In genomic region chr9:110895507-110895906, GRCm38 (mm10) we compare ENCODE assay signal across 18 mouse cellular contexts. TPM values are rescaled to one million over a fixed set of nuclear protein-coding genes. Genes with fewer than 3 reads are reported as not detected.
A peak's percentile ranks its signal among the peaks of the same experiment; 100 is the strongest.
DNase-seq lines count a peak whose midpoint lies in the region; ATAC-seq and TF ChIP-seq lines count a peak whose summit lies in the region.
"Had no signal": no experiment of that assay in that cellular context is flagged by ENCODE, and none has a peak within 500 bp of the region (broad histone marks: within the 10 kb centered on the region; RNA-seq: fewer than 3 reads in every experiment).

No protein-coding gene starts in this region.

- H3K27ac ChIP-seq in forebrain, embryonic 11.5 days (ENCODE audit: low read depth, low read length): no peak overlapping the region
- no peak overlapping the region for H3K27ac ChIP-seq in forebrain, embryonic 13.5 days
- H3K27ac ChIP-seq in lung, postnatal 0 days (ENCODE audit: low read length): no peak overlapping the region
- H3K27ac ChIP-seq in limb, embryonic 10.5 days: peak overlapping the region; percentile 5; the same call in 1 of the 2 replicates
- H3K27ac ChIP-seq: lung, embryonic 15.5 days had no signal

- no peak overlapping the region for H3K4me2 ChIP-seq in forebrain, embryonic 11.5 days (ENCODE audit: low read depth, low read length, severe bottlenecking)
- no peak overlapping the region for H3K4me2 ChIP-seq in forebrain, embryonic 13.5 days
- no peak overlapping the region for H3K4me2 ChIP-seq in lung, postnatal 0 days (replicated peaks; ENCODE audit: low read depth, low read length)

- TF ChIP-seq EP300 in lung, postnatal 0 days (IDR thresholded peaks at IDR 0.05): no peak

- peak; percentile 46 for DNase-seq in forebrain, embryonic 11.5 days (ENCODE audit: low spot score)
- no peak for DNase-seq in lung, postnatal 0 days (ENCODE audit: low spot score)
- no peak for DNase-seq in lung, postnatal 25 days (ENCODE audit: low spot score)
- DNase-seq in limb, embryonic 10.5 days (ENCODE audit: low spot score): no peak
- peak; percentile 87 to 88 for DNase-seq in thymus, postnatal 36 days
- no peak for DNase-seq in left cerebral cortex, postnatal 4 days
- DNase-seq in adrenal gland, postnatal 4 days (ENCODE audit: low spot score in 2 of 2): no peak
- DNase-seq: adrenal gland, adult 2 months; heart, postnatal 36 days; liver; right cerebral cortex, postnatal 25 days had no signal

- 55% methylated on average over 5 of the region's 5 CpGs for WGBS in forebrain, embryonic 11.5 days
- 57% methylated on average over 5 of the region's 5 CpGs for WGBS in forebrain, embryonic 13.5 days
- WGBS in lung, postnatal 0 days: 54% methylated on average over 5 of the region's 5 CpGs
- 50% methylated on average over 5 of the region's 5 CpGs for WGBS in limb, embryonic 10.5 days

- H3K4me1 ChIP-seq in forebrain, embryonic 11.5 days (replicated peaks; ENCODE audit: control insufficient read depth, insufficient read depth, low read length): peaks cover 2% of the 10 kb centered on the region; the same call in 1 of the 2 replicates
- H3K4me1 ChIP-seq in forebrain, embryonic 13.5 days: peaks cover 11% of the 10 kb centered on the region; the same call in 1 of the 2 replicates
- H3K4me1 ChIP-seq in lung, postnatal 0 days (ENCODE audit: insufficient read depth, low read depth, low read length): no peaks in the 10 kb centered on the region; the same call in 1 of the 2 replicates
- H3K4me1 ChIP-seq in limb, embryonic 10.5 days: peaks cover 38% of the 10 kb centered on the region

- intact Hi-C loops in left cerebral cortex, postnatal 4 days (cut with DNase I): no loop called here

- no peak overlapping the region for H3K4me3 ChIP-seq in forebrain, embryonic 11.5 days (ENCODE audit: low read depth, low read length)
- no peak overlapping the region for H3K4me3 ChIP-seq in forebrain, embryonic 13.5 days
- no peak overlapping the region for H3K4me3 ChIP-seq in lung, postnatal 0 days (ENCODE audit: low read depth, low read length)
- no peak overlapping the region for H3K4me3 ChIP-seq in limb, embryonic 10.5 days
- H3K4me3 ChIP-seq: lung, embryonic 15.5 days; megakaryocyte, embryonic 14.5 days had no signal

- no peak overlapping the region for H3K9ac ChIP-seq in forebrain, embryonic 11.5 days (ENCODE audit: low read length)
- no peak overlapping the region for H3K9ac ChIP-seq in forebrain, embryonic 13.5 days
- no peak overlapping the region for H3K9ac ChIP-seq in lung, postnatal 0 days (replicated peaks; ENCODE audit: low read depth)
- H3K9ac ChIP-seq: lung, embryonic 15.5 days had no signal

- no peak for ATAC-seq in forebrain, embryonic 11.5 days (replicated peaks; ENCODE audit: low FRiP score)
- ATAC-seq in forebrain, embryonic 13.5 days: no peak
- no peak for ATAC-seq in lung, postnatal 0 days
- ATAC-seq: inflammation-experienced regulatory T-cells, adult 6 months had no signal

- no peaks in the 10 kb centered on the region for H3K9me3 ChIP-seq in forebrain, embryonic 11.5 days (ENCODE audit: control insufficient read depth, low read length)
- H3K9me3 ChIP-seq in forebrain, embryonic 13.5 days (replicated peaks): no peaks in the 10 kb centered on the region
- H3K9me3 ChIP-seq in lung, postnatal 0 days (ENCODE audit: low read length): no peaks in the 10 kb centered on the region
- no peaks in the 10 kb centered on the region for H3K9me3 ChIP-seq in limb, embryonic 10.5 days (replicated peaks)
- H3K9me3 ChIP-seq: lung, embryonic 15.5 days; megakaryocyte, embryonic 14.5 days had no signal

- TF ChIP-seq CTCF in lung, postnatal 0 days (IDR thresholded peaks at IDR 0.05): peak; percentile 17; the same call in 1 of the 2 replicates

- H3K27me3 ChIP-seq in forebrain, embryonic 11.5 days (ENCODE audit: control insufficient read depth, insufficient read depth, low read length): no peaks in the 10 kb centered on the region
- no peaks in the 10 kb centered on the region for H3K27me3 ChIP-seq in forebrain, embryonic 13.5 days
- no peaks in the 10 kb centered on the region for H3K27me3 ChIP-seq in lung, postnatal 0 days (replicated peaks; ENCODE audit: insufficient read depth, low read length)
- H3K27me3 ChIP-seq in limb, embryonic 10.5 days (ENCODE audit: low read depth, poor library complexity, severe bottlenecking): peaks cover 30% of the 10 kb centered on the region
- H3K27me3 ChIP-seq: lung, embryonic 15.5 days had no signal

- no peaks in the 10 kb centered on the region for H3K36me3 ChIP-seq in forebrain, embryonic 11.5 days (ENCODE audit: control insufficient read depth, insufficient read depth, low read length)
- no peaks in the 10 kb centered on the region for H3K36me3 ChIP-seq in forebrain, embryonic 13.5 days (ENCODE audit: poor library complexity, severe bottlenecking)
- peaks cover 8% of the 10 kb centered on the region; the same call in 1 of the 2 replicates for H3K36me3 ChIP-seq in lung, postnatal 0 days (ENCODE audit: insufficient read depth, low read length)
- H3K36me3 ChIP-seq in limb, embryonic 10.5 days: no peaks in the 10 kb centered on the region
- H3K36me3 ChIP-seq: lung, embryonic 15.5 days had no signal

RNA-seq across cellular contexts. Expression of gene Tmie, which starts 15.6 kb away (rescaled TPM):
- 0.07 and 0.12 TPM in 2 replicates for polyA plus RNA-seq in forebrain, embryonic 11.5 days (2014; fragmentation: Nextera tagmentation; extraction: Ambion mirVana)
- 0.16 and 0.22 TPM in 2 replicates for polyA plus RNA-seq in forebrain, embryonic 13.5 days (2015; fragmentation: Nextera tagmentation; extraction: Ambion mirVana)
- polyA plus RNA-seq in lung, postnatal 0 days (2015; fragmentation: Nextera tagmentation; extraction: Ambion mirVana): 3.6 and 4.0 TPM in 2 replicates
- 0.09 TPM in 1 of 2 replicates, not detected in the other for polyA plus RNA-seq in limb, embryonic 10.5 days (2016; fragmentation: Nextera tagmentation; extraction: Ambion mirVana)
- 1 to 10 TPM; 2.8 to 3.4 TPM for total RNA-seq in left cerebral cortex, postnatal 4 days (2021)
- 1 to 10 TPM; 1.9 to 3.5 TPM for total RNA-seq in adrenal gland, postnatal 4 days (2021)
- polyA plus RNA-seq: heart, embryonic 11.5 days had no signal

RNA-seq across cellular contexts. Expression of gene Als2cl, which starts 15.8 kb away (rescaled TPM):
- 0.71 and 1.1 TPM in 2 replicates for polyA plus RNA-seq in forebrain, embryonic 11.5 days (2014; fragmentation: Nextera tagmentation; extraction: Ambion mirVana)
- polyA plus RNA-seq in forebrain, embryonic 13.5 days (2015; fragmentation: Nextera tagmentation; extraction: Ambion mirVana): 0.62 and 0.90 TPM in 2 replicates
- polyA plus RNA-seq in lung, postnatal 0 days (2015; fragmentation: Nextera tagmentation; extraction: Ambion mirVana): 13.5 and 14.4 TPM in 2 replicates
- polyA plus RNA-seq in limb, embryonic 10.5 days (2016; fragmentation: Nextera tagmentation; extraction: Ambion mirVana): 1.8 and 1.9 TPM in 2 replicates
- total RNA-seq in left cerebral cortex, postnatal 4 days (2021): 1 to 10 TPM; 4.4 to 5.9 TPM
- 10 to 100 TPM; 22.0 to 22.5 TPM for total RNA-seq in adrenal gland, postnatal 4 days (2021)

RNA-seq across cellular contexts. Expression of gene Fam240a, which starts 21.2 kb away (rescaled TPM):
- polyA plus RNA-seq in forebrain, embryonic 11.5 days (2014; fragmentation: Nextera tagmentation; extraction: Ambion mirVana): not detected in 2 replicates
- polyA plus RNA-seq in forebrain, embryonic 13.5 days (2015; fragmentation: Nextera tagmentation; extraction: Ambion mirVana): not detected in 2 replicates
- polyA plus RNA-seq in lung, postnatal 0 days (2015; fragmentation: Nextera tagmentation; extraction: Ambion mirVana): not detected in 2 replicates
- polyA plus RNA-seq in limb, embryonic 10.5 days (2016; fragmentation: Nextera tagmentation; extraction: Ambion mirVana): not detected in 2 replicates
- not detected for total RNA-seq in left cerebral cortex, postnatal 4 days (2021)
- not detected for total RNA-seq in adrenal gland, postnatal 4 days (2021)
- total RNA-seq: adrenal gland, adult 2 months; heart, postnatal 36 days; left cerebral cortex, adult 8-10 months had no signal
- polyA plus RNA-seq: adrenal gland, adult 2 months; heart, embryonic 11.5 days; inflammation-experienced regulatory T-cells, adult 6 months; lung, embryonic 15.5 days; urinary bladder, adult 2 months had no signal

RNA-seq across cellular contexts. Expression of gene Prss50, which starts 37.7 kb away (rescaled TPM):
- polyA plus RNA-seq in forebrain, embryonic 11.5 days (2014; fragmentation: Nextera tagmentation; extraction: Ambion mirVana): 0.17 and 0.19 TPM in 2 replicates
- 0.11 and 0.15 TPM in 2 replicates for polyA plus RNA-seq in forebrain, embryonic 13.5 days (2015; fragmentation: Nextera tagmentation; extraction: Ambion mirVana)
- polyA plus RNA-seq in lung, postnatal 0 days (2015; fragmentation: Nextera tagmentation; extraction: Ambion mirVana): 0.14 and 0.20 TPM in 2 replicates
- polyA plus RNA-seq in limb, embryonic 10.5 days (2016; fragmentation: Nextera tagmentation; extraction: Ambion mirVana): 0.69 and 0.83 TPM in 2 replicates
- total RNA-seq in left cerebral cortex, postnatal 4 days (2021): not detected
- under 1 TPM in 1 of 2 experiments, not detected in 1; 0.34 TPM for total RNA-seq in adrenal gland, postnatal 4 days (2021)
- total RNA-seq: adrenal gland, adult 2 months; heart, postnatal 36 days had no signal
- polyA plus RNA-seq: adrenal gland, adult 2 months; inflammation-experienced regulatory T-cells, adult 6 months; lung, embryonic 15.5 days; urinary bladder, adult 2 months had no signal

RNA-seq across cellular contexts. Expression of gene Tdgf1, which starts 50.5 kb away (rescaled TPM):
- not detected in 2 replicates for polyA plus RNA-seq in forebrain, embryonic 11.5 days (2014; fragmentation: Nextera tagmentation; extraction: Ambion mirVana)
- polyA plus RNA-seq in forebrain, embryonic 13.5 days (2015; fragmentation: Nextera tagmentation; extraction: Ambion mirVana): not detected in 2 replicates
- polyA plus RNA-seq in lung, postnatal 0 days (2015; fragmentation: Nextera tagmentation; extraction: Ambion mirVana): 0.19 and 0.20 TPM in 2 replicates
- polyA plus RNA-seq in limb, embryonic 10.5 days (2016; fragmentation: Nextera tagmentation; extraction: Ambion mirVana): not detected in 2 replicates
- under 1 TPM in 1 of 2 experiments, not detected in 1; 0.54 TPM for total RNA-seq in left cerebral cortex, postnatal 4 days (2021)
- under 1 TPM in 1 of 2 experiments, not detected in 1; 0.17 TPM for total RNA-seq in adrenal gland, postnatal 4 days (2021)
- total RNA-seq: adrenal gland, adult 2 months; heart, postnatal 36 days had no signal
- polyA plus RNA-seq: adrenal gland, adult 2 months; heart, embryonic 11.5 days; lung, embryonic 15.5 days; urinary bladder, adult 2 months had no signal

Comparison
In these comparisons a context has a peak if more than half of its experiments do, and no peak if none do; other contexts are left out.
1. DNase-seq: peak in forebrain, embryonic 11.5 days (single experiment) and thymus, postnatal 36 days (2 of 2); none in lung, postnatal 0 days (single experiment), lung, postnatal 25 days (single experiment), limb, embryonic 10.5 days (single experiment), left cerebral cortex, postnatal 4 days (single experiment) and adrenal gland, postnatal 4 days (0 of 2).